Mouse (Mus musculus): ENCODE results near the gene Kif11.

DNA sequence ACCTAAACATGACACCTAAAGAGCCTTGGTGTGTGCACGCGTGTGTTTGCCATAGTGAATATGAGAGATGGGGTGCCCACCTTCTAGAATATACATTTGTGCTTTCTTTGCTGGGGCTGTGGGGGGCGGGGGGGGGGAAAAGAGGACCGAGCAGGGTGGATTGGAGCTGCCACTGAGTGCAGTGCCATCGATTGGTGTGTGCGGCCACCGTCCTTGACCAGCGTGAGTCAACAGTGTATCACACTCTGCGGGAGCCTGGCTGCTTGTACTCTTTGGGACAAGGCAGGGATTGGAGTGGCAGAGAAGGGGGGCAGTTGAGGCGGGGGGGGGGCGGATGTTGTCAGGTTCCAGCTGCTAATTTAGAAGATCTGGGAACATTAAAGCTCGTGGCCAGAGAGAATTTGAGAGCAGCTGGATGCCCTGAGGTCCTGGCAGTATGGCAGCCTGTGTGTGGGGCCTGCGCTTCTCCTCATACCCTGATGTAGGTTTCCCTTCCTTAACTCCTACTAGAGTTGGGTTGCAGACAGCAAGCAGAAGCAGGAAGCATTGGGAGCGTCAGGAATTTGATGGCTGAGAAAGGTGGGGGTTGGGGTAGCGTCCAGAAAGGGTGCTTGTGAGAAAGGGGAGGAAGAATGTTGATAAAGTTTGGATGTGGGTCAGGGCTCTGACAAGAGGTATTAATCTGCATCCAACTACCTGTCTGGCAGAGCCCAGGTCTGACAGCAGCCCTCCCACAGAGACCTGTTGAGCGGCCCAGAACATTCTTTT lies 64.7 kb downstream of the Kif11 start:
- TF ChIP-seq CTCF (IDR thresholded peaks at IDR 0.05; ENCODE audit: borderline replicate concordance, extremely low read depth, insufficient read depth, insufficient read length) (no peak), POLR2A (IDR thresholded peaks at IDR 0.05; ENCODE audit: borderline replicate concordance, extremely low read depth, insufficient read depth, insufficient read length, poor library complexity, severe bottlenecking) (no peak)

Measured in brain, embryonic 14.5 days (tissue).